Mouse (Mus musculus) embryonic facial prominence, embryonic 11.5 days (tissue): ENCODE results near the gene Zfp106. TPM values are rescaled to one million over a fixed set of nuclear protein-coding genes. Genes with fewer than 3 reads are reported as not detected.

Experiments used
- ATAC-seq: fragments of 200-750 bp; cut with Nextera tagmentation; replicated peaks from 2 replicates; pipeline ENCODE4 v1.8.0; 2017; ENCODE audit warnings: low read depth; ENCODE audit not compliant: insufficient number of reproducible peaks, low FRiP score, low TSS enrichment
- DNase-seq: peaks from one replicate; pipeline ENCODE4 v3.0.0-alpha.2; 2015; ENCODE audit warnings: low spot score
- H3K27ac ChIP-seq: fragments of 300-500 bp; sonication (generic); replicated peaks from 2 replicates; pipeline ENCODE4 v1.5.1; 2014; ENCODE audit warnings: mild to moderate bottlenecking, low read depth, low read length, control low read depth
- H3K27me3 ChIP-seq: fragments of 300-500 bp; sonication (generic); 2 replicates; pipeline ENCODE4 v1.6.1; 2014; ENCODE audit warnings: mild to moderate bottlenecking, low read length, moderate library complexity, mixed read lengths; ENCODE audit not compliant: control insufficient read depth, insufficient read depth
- H3K36me3 ChIP-seq: fragments of 300-500 bp; sonication (generic); replicated peaks from 2 replicates; pipeline ENCODE4 v1.6.1; 2014; ENCODE audit warnings: low read depth, mild to moderate bottlenecking, low read length, moderate library complexity, mixed read lengths; ENCODE audit not compliant: control insufficient read depth, insufficient read depth
- H3K4me1 ChIP-seq: fragments of 300-500 bp; sonication (generic); 2 replicates; pipeline ENCODE4 v1.6.1; 2014; ENCODE audit warnings: low read length, mixed read lengths; ENCODE audit not compliant: control insufficient read depth, insufficient read depth
- H3K4me2 ChIP-seq: fragments of 300-500 bp; sonication (generic); 2 replicates; pipeline ENCODE4 v1.6.1; 2014; ENCODE audit warnings: low read depth, mild to moderate bottlenecking, control low read depth, low read length, moderate library complexity
- H3K4me3 ChIP-seq: fragments of 300-500 bp; sonication (generic); 2 replicates; pipeline ENCODE4 v1.5.1; 2014; ENCODE audit warnings: low read depth, low read length, control low read depth
- H3K9ac ChIP-seq: fragments of 300-500 bp; sonication (generic); replicated peaks from 2 replicates; pipeline ENCODE4 v1.6.1; 2014; ENCODE audit warnings: mild to moderate bottlenecking, control low read depth, low read length
- H3K9me3 ChIP-seq: fragments of 300-500 bp; sonication (generic); replicated peaks from 2 replicates; pipeline ENCODE4 v1.6.1; 2016; ENCODE audit warnings: mild to moderate bottlenecking, low read length, inconsistent platforms, mixed read lengths; ENCODE audit not compliant: control insufficient read depth
- WGBS: fragments of 180-500 bp; shearing (Covaris S2); extraction: QIAGEN DNeasy Blood & Tissue Kit; methylation state at CpG from one replicate; pipeline ENCODE4 v1.1.7; 2014; 5-methylcytosine and 5-hydroxymethylcytosine counted together
- polyA plus RNA-seq: library from polyadenylated mRNA; unstranded; fragments of >200 nt; fragmentation: Nextera tagmentation; extraction: Ambion mirVana; gene quantifications from 2 replicates; pipeline ENCODE4 v1.2.1, GENCODE M21; 2014

Gene Zfp106
- polyA plus RNA-seq, 1 experiment from 2014 or later = 59.2 TPM

DNA sequence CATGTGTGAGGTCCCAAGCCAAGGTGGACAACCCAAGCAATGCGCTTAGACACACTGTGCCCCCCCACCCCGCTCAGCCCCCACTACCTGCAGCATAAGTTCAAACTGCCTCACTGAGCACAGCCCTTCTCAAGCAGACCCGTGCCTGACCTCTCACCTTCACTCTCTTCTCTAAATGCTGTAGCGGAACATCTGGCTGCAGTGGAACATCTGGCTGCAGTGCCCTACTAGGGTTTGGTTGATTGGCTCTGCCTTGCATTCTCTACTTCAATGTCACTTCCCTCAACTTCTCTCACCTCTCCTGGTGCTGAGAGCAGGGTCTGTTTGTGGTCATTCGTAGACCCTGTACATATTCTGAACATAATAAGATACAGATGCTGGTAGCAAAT lies 98.3 kb downstream of the Zfp106 start:
- H3K27ac ChIP-seq = no peak overlapping the region
- ATAC-seq = no peak
- no peaks in the 10 kb centered on the region for H3K4me1 ChIP-seq
- no peaks in the 10 kb centered on the region for H3K27me3 ChIP-seq
- no peak overlapping the region for H3K4me2 ChIP-seq
- no peaks in the 10 kb centered on the region for H3K9me3 ChIP-seq
- H3K4me3 ChIP-seq = no peak overlapping the region
- no peak for DNase-seq
- H3K36me3 ChIP-seq = no peaks in the 10 kb centered on the region
- whole genome bisulfite sequencing = 74% methylated on average over 5 of the region's 5 CpGs
- H3K9ac ChIP-seq = no peak overlapping the region

- ATAC-seq (no peak), DNase-seq (no peak)
- Histone ChIP-seq H3K9me3 (no peaks in the 10 kb centered on the region), H3K9ac (no peak overlapping the region), H3K36me3 (no peaks in the 10 kb centered on the region), H3K27ac (no peak overlapping the region), H3K27me3 (no peaks in the 10 kb centered on the region), H3K4me3 (no peak overlapping the region), H3K4me1 (no peaks in the 10 kb centered on the region), H3K4me2 (no peak overlapping the region)
- WGBS = 81% methylated on average over 2 of the region's 2 CpGs
Observed at GRCm38 (mm10) chr2:120464732-120465396, 98.8 kb downstream of the Zfp106 start.

DNA sequence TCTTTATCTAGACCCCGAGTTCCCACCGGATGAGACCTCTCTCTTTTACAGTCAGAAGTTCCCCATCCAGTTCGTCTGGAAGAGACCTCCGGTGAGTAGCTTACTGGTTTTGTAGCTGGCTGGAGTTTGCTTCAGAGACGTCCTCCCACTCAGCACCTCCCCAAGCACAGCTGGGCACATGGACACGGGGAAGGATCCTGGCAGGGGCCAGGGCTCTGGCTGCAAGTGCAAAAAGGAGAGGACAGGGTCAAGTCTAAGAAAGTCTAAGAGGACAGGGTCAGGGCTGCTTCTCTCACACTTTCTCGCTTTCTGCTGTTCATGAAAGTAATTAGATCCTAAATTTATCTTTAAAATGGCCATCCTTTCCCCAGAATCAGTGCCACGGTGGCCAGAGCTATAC lies 99.6 kb downstream of the Zfp106 start:
- H3K4me3 ChIP-seq = no peak overlapping the region
- ATAC-seq = no peak
- no peaks in the 10 kb centered on the region for H3K4me1 ChIP-seq
- no peaks in the 10 kb centered on the region for H3K27me3 ChIP-seq
- no peak overlapping the region for H3K4me2 ChIP-seq
- no peak overlapping the region for H3K9ac ChIP-seq
- H3K36me3 ChIP-seq = no peaks in the 10 kb centered on the region
- no peaks in the 10 kb centered on the region for H3K9me3 ChIP-seq
- 76% methylated on average over 8 of the region's 8 CpGs for WGBS
- H3K27ac ChIP-seq = no peak overlapping the region
- DNase-seq = no peak

DNA sequence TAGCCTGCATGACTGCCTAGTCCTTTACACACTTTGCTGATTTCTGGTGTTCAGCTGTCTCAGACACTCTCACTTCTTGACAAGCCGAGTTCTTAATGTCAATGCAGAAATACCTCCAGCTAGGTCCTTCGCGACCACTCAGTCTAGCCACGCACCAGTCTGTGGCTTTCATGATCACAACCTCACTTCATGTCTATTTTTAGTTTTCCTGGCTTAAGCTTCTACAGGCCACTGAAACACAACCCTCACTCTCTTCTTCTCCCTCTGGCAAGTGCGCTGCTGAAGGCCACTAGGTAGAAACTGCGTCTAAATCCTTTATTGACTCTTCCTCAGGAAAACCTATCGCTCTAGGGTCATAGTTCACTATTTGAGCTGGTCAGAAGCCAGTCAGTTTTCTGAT lies 100.3 kb downstream of the Zfp106 start:
- no peak for ATAC-seq
- no peak overlapping the region for H3K9ac ChIP-seq
- no peak for DNase-seq
- H3K9me3 ChIP-seq = no peaks in the 10 kb centered on the region
- no peaks in the 10 kb centered on the region for H3K27me3 ChIP-seq
- no peaks in the 10 kb centered on the region for H3K4me1 ChIP-seq
- H3K27ac ChIP-seq = no peak overlapping the region
- H3K4me3 ChIP-seq = no peak overlapping the region
- 90% methylated on average over 7 of the region's 7 CpGs for WGBS
- no peaks in the 10 kb centered on the region for H3K36me3 ChIP-seq
- H3K4me2 ChIP-seq = no peak overlapping the region

- no peaks in the 10 kb centered on the region for H3K27me3 ChIP-seq
- H3K9me3 ChIP-seq = no peaks in the 10 kb centered on the region
- 93% methylated on average over 4 of the region's 4 CpGs for WGBS
- no peak overlapping the region for H3K4me3 ChIP-seq
- no peak for DNase-seq
- no peak for ATAC-seq
- no peak overlapping the region for H3K4me2 ChIP-seq
- H3K36me3 ChIP-seq = no peaks in the 10 kb centered on the region
- no peak overlapping the region for H3K27ac ChIP-seq
- no peaks in the 10 kb centered on the region for H3K4me1 ChIP-seq
- H3K9ac ChIP-seq = no peak overlapping the region
Observed at GRCm38 (mm10) chr2:120460216-120460615, 103.4 kb downstream of the Zfp106 start.

Other genes starting within 250 kb of the Zfp106 start
- gene Pla2g4f, start 249.7 kb downstream of the Zfp106 start, polyA plus RNA-seq = not detected in 2 replicates
- 26.8 and 30.9 TPM in 2 replicates for gene Vps39, start 210.7 kb downstream of the Zfp106 start, polyA plus RNA-seq
- gene Ganc, start 159.9 kb downstream of the Zfp106 start, polyA plus RNA-seq = 5.6 and 8.3 TPM in 2 replicates
- 8.0 and 10.4 TPM in 2 replicates for gene Tmem87a, start 159.7 kb downstream of the Zfp106 start, polyA plus RNA-seq
- gene Capn3, start 107.8 kb downstream of the Zfp106 start, polyA plus RNA-seq = 2.3 and 4.9 TPM in 2 replicates
- 62.0 and 66.4 TPM in 2 replicates for gene Snap23, start 3.8 kb upstream of the Zfp106 start, polyA plus RNA-seq
- 33.3 and 33.8 TPM in 2 replicates for gene Haus2, start 45.5 kb upstream of the Zfp106 start, polyA plus RNA-seq
- gene Lrrc57, start 45.7 kb upstream of the Zfp106 start, polyA plus RNA-seq = 26.0 and 27.0 TPM in 2 replicates
- gene Stard9, start 65.3 kb upstream of the Zfp106 start, polyA plus RNA-seq = 3.4 and 3.7 TPM in 2 replicates